Mouse (Mus musculus) c-Kit-positive CD71-positive TER-119-positive erythroid progenitor cells, embryonic 14.5 days (primary cell): ENCODE measurements around the gene Hk3.
A peak's percentile ranks its signal among the peaks of the same experiment; 100 is the strongest.

Experiments
- DNase-seq: peaks from one replicate; pipeline ENCODE4 v3.0.0-alpha.2; 2013; ENCODE audit warnings: low spot score

Hk3 gene

DNA sequence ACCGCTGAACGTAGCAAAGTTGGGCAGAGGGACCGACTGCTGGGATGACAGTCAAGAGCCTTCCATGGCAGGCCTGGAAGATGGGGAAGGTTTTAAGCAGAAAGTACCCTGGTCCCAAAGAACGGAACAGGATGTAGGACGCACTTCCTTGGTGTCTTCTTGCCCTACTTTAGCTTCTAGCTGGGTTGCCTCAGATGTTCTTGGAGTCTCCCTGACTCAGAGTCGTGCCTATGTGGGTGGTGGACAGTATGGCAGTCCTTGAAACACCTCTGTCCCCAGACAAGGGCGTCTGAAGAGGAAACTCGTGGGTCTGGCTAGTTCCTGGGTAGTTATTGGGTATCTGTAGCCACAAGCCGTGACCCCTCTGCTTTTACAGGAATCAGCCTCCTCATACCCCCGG lies 19.1 kb downstream of the Hk3 start:
- no peak for DNase-seq

DNA sequence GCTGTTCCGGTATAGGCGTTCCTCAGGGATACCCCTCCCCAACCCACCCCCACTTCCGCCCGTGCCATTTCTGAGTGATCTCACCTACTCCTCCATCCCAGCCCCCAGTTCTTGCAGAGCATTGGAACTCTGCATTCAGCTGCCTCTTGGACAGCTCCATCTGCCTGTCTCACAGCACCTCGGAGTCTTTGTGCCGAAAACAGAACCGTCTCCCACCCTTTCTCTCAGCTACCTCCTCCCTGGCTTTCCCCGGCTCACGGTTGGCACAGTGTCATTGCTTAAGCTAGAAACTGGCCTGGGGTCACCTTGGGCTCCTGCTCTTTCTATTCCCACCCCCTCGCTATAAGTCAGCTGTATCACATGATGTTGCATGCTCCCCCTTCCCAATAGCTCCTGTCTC lies 20.8 kb downstream of the Hk3 start:
- DNase-seq = no peak

DNA sequence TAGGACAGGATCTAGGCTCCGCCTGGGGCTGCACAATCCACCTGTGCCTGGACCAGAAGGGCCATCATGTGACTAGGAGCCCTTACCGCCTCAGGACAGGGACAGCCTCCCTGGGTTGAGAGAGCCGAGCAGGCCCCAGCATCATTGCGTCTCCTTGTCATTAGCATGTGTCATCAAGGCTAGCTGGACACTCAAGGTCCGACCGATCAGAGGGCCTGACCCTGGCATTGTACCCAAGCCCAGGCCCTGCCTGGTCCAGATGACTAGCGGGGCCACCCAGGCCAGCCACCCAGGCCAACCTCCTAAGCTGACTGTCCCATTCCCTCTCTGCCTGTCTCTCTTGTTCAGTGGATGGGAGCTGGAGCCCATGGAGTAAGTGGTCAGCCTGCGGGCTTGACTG lies 23.6 kb downstream of the Hk3 start:
- DNase-seq = no peak

DNA sequence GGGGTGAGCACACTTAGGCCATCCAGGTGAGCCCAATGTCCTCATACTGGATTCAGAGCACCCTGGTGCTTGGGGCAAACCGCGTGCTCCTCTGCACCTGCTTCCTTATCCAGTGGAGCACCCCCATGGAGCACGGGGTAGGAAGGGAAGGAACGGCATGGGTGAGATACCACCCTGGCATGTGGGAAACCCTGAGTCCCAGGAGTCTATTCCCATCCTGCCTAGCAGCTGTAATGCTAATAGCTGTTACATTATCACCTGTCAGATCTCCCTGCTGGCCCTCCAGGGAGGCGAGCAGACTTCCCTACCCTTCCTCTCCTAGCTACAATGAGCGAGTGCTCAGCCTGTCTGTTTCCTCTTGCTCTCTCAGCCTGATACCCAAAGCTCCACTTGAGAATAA lies 26.0 kb downstream of the Hk3 start:
- DNase-seq = no peak

DNA sequence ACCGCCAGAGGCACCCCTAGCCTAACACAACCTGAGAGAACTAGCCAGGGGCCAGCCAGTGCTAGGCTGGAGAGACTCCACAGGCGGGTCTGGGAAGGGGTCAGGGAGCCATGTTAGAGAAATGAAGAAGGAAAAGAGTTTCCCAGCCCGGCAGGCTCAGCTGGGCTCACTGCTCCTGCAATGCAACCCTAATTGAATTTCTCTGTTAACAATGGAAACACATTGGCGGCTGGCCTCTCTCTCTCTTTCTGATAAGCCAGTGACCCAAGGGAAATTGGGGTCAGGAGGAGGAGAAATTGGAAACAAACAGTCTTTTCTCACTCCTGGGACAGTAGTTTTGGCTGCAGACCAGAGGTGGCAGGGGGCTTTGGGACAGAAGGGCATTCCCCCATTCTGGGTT lies 26.6 kb downstream of the Hk3 start:
- DNase-seq = no peak

DNA sequence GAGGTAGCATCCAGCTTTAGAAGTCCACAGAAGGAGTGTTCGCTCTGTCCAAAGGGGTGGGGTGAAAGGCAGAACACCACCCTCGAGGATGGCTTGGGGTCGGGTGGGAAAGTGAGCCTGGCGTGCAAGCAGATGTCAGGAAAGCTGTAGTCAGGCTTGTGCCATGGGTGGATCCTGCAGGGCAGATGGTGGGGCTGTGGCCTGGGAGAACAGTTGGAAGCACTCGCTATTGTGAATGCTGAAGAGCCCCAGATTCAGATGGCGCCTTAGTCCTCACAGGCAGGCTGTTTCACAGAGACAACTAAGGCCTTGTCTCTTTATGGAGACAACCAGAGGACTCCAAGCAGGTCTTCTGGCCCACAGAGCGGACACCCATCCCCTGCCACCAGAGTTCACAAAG lies 29.0 kb downstream of the Hk3 start:
- no peak for DNase-seq

DNA sequence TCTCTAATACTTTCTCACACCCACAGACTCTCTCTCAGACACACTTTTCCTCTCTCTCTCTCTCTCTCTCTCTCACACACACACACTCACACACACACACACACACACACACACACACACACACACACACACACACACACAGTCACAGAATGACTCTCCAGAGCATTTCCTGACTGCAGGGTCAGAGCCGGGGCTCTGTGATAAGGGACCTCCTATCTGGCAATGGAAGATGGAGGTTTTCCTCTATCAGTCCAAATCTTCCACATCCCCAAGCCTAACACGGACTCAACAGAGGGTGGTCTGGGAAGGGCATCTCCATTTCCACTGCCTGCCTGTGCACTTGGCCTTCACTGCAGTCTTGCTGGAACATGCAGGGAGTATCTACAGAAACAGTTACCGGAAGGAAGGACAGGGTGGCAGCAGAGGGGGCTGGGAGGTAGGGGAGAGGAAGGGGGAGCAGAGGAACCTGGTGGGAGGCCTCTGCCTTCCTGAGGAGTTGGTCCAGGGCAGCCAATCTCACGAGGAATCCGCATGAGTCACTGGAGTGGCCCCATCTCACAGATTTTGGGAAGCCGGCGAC lies 32.9 kb downstream of the Hk3 start:
- no peak for DNase-seq

DNA sequence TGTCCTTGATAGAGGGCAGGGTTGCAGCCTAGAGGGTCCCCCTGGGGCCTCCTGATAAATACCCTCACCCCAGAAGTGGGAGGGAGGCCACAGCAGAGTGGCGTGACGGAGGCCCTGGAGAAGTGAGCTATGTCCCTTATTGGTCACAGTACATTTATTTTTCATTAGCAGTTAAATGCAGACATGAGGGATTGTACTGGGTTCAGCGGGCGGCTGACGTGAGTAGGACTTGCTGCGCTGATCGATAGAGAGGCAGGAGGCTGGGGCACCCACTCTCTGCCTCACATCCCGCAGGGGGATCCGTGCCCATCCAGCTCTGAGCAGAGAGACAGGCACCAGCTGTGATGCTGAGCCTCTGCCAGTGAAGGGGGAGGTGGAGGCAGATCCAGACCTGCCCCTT lies 33.8 kb downstream of the Hk3 start:
- no peak for DNase-seq

DNA sequence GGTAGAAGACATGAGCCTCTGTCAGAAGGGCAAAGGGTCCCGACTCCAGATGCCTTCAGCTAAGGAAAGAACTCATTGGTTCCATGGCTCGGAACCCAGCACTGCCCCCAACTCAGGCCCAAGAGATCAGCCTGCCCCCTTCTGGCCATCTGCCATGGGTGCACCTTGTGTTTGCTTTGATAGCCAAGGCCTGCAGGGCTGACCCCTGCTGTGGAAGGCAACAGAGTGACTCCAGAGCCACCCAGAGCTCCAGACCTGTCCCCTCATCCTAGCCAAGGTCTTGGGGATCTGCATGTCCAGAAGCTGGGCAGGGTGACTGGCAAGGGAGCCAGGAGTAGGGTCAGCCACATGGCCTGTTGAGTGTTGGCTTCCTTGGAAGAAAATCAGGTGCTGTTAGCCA lies 37.6 kb downstream of the Hk3 start:
- no peak for DNase-seq

DNA sequence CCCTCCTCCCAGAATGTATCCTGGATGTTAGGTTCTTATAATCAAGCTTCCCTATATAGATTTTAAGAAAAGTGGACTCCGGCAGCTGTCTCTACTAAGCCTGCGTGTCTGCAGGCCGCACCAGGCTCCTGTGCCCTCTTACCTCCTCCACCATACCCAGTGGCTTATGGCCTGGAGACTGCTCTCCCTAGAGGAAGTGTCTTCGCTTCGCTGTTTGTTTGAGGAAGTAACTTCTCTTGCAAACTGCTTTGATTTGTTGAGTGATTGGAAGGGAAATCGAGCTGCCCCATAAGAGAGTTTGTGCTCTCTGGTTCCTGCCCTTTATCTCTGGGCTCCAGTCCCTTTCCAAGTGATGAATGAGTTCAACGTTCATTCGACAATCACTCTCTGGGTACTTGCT lies 38.2 kb downstream of the Hk3 start:
- DNase-seq = no peak

DNA sequence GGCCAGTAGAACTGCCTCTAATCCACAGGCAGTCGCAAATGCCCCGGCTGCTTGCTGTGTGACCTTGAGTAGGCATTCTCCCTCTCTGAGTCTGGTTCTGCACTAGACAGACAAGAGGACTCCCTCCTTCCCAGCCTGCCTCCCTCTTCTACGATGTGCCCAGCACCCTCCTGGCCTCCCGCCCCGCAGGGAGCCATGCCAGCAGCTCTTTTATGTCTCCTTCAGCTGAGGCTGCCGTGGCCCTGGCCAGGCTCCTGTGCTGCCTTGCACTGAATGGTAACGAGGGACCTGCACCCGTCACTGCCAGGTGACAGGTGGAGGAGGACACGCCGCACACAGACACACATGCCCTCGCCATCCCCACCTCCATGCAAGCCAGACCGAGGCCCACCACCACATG lies 40.2 kb downstream of the Hk3 start:
- DNase-seq = no peak

DNA sequence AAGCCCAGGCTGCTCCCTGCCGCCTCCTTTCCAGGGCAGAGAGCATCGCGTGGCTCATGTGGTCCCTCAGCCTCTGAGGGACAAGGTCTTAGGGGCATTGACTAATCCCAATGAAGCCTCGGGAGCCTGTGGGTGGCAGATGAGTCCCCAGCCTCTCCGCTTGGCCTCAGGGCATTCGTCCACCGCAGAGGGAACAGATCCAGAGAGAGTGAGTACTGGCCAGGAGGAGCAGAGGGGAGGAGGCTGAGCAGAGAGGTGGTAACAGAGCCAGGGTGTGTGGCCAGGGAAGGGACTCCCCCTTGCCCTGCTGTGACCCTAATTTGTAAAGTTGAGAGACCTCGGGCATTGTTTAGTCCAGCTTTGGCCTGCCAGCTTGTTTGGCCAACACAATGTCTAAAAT lies 42.4 kb downstream of the Hk3 start:
- no peak for DNase-seq

DNA sequence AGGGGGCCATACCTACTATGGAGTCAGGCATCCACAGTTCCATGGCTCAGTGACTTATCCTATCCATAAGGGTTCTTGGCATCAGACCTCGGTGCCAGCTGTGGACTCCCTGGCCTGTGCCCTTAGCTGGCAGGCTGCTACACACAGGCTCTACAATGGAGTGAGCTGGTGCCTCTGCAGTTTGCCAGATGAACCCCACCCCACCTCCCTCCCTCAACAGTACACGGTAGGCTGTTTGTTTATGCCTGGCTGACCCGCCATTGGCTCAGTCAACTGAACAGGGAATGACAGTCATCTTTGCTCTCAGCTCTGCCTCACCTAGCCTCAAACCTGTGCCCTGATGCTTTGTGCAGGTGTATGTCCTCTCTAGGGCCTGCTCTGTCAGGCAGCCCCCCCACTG lies 45.6 kb downstream of the Hk3 start:
- DNase-seq = no peak

DNA sequence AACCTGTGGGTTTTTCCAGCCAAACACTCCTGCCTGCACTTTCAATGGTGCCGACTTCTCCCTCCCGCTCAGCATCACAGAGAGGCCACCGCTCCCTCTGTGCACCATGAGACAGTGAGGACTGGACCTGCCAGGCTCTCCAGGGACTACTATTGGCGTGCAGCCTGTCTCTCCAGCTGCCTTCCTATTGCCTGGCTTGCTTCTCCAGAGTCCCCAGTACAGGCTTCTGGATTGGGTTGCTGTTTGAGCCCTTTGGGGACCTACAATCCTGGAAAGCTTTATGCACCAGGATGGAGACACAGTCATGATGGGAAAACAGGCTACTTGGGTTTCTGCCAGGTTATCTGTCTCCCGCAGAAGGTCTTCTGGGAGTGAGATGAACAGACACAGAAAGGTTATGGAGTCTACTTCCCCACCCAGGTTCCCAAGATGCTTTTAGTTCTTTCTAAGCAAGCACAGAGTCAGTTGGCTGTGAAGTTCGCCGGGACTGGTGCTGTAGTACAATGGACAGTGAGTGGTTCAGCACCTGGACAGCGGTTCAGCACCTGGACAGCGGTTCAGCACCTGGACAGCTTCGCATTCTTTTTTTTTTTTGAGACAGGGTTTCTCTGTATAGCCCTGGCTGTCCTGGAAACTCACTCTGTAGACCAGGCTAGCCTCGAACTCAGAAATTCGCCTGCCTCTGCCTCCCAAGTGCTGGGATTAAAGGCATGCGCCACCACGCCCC lies 50.5 kb downstream of the Hk3 start:
- peak; percentile 15 for DNase-seq

DNA sequence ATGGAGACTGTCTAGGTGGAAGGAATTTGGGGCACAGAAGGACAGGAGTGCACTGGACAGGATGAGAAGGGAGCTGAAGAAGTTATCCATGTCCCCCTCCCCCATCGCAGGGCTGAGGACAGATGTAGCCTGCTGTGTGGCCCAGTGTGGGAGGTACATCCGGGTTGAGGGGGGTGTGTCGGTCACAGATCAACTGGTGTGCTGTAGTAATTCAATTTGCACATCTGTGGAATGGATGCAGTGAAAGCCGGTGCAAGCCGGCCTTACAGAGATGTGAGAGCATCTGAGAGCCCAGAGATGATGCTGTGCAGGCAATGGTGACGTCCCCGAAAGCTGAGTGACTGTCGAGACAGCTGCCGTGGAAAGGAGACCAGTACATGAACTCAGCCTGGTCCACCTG lies 51.7 kb downstream of the Hk3 start:
- no peak for DNase-seq

DNA sequence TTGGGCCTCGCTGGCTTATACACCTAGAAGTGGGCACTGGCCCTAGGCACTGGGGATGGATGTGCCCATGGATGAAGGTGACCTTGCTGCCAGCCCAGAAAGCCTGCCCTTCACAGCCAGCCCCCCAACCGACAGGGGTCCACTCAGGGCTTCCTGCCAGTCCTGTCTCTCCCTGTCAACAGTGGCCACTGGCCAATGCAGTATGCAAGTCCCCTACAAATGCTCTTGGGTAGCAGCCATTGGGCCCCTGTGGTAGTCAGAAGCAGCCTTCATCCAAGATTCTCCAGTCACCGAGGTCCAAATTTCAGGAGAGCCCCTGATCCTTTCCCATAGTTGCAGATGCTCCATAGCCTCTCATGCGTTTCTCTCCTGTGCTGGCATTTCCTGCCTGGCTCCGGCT lies 52.5 kb downstream of the Hk3 start:
- DNase-seq = no peak

DNA sequence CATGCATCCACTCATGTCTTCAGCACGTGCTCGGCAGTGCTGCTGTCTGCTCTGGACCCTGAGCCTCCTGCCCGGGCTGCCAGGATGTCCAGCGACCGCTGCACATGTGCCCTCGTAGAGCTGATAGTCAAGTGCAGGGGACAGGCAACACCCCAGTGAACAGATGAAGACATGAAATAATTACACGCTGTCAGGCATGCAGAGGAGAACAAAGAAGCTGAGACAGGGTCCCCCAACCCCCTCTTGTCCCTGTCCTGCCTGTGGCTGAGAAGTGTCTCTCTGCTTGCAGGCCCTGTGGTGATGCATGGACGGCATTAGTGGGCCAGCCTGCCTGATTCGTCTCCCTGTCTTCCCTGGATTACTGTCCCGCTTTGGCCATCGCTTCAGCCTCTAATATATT lies 53.7 kb downstream of the Hk3 start:
- DNase-seq = no peak

DNA sequence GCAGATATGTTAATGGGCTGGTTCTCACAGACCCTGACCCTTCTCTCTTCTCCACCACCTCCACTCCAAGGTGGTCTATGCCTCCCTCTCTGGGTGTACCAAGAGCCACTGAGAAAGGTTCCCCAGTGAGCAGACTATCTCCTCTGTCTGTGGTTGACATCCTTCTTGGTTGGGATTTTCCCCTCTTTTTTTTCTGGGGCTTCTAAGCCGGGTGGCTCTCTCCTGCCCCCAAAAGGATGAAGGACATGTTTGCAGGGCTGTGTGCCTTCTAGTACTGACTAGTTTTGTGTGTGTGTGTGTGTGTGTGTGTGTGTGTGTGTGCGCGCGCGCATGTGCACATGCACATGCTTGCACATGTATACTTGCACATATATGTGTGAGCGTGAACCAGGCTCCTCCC lies 55.9 kb downstream of the Hk3 start:
- DNase-seq = no peak

DNA sequence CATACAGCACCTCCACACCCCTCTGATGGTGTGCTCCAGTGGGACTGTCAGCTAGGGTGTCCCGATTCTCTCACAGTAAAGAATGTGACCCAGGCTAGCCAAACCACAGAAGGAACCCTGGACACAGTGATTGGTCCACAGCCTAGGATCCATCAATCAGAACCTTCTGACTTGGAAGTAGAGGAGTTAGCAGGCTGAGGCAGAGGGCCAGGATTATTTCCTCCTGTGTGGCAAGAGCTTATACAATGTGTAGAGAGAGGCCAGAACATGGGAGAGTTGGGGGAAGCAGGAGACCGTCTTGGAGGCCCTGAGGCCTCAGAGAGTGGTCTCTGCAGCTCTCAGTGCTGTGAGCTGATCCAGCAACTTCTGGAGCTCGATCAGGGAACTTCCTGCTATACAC lies 60.7 kb downstream of the Hk3 start:
- no peak for DNase-seq

DNA sequence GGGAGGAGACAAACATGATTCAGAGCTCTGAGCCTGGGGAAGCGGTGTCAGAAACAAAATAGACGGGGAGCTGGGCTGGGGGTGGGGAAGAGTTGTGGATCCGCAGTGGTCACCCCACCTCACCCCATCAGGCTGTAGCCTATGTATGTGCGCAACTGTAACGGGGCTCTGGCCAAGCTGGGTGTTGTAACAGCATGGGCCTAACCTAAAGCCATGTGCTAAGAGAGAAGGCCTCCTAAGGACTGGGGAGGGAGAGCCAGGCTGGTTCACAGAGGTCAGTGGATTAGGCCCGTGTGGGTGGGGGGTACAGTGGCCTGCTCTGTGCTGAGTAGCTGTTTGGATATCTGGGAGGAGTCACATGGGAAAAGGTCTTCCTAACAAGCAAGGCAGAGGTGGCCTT lies 61.3 kb downstream of the Hk3 start:
- DNase-seq = no peak

DNA sequence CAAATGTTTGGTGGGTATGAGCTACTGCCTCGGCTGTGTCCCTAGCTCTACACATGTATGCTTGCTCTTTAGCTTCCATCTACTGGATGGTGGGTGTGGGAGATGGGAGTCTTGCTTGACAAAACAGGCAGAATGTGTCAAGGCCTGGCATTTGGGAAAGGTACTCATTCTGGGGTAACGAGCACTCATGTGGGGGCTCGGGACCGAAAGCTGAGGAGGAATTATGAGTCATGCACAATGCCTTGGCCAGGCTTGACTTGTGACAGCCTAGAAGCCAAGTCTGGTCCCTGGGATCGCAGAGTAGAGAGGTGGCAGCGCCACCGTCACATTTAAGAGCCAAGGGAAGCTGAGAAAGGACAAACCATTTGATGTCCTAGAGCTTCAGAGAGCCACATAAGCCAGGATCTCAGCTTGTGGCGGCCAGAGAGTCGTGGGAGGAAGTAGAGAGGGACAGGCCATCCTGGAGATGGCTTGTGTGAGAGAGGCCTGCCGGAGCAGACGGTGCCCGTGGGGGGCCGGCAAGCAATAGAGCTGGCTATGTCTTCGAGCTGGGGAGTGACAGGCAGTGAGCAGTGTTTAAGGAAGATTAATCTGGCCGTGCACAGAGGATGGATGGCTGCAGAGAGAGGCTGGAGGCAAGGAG lies 62.0 kb downstream of the Hk3 start:
- no peak for DNase-seq

DNA sequence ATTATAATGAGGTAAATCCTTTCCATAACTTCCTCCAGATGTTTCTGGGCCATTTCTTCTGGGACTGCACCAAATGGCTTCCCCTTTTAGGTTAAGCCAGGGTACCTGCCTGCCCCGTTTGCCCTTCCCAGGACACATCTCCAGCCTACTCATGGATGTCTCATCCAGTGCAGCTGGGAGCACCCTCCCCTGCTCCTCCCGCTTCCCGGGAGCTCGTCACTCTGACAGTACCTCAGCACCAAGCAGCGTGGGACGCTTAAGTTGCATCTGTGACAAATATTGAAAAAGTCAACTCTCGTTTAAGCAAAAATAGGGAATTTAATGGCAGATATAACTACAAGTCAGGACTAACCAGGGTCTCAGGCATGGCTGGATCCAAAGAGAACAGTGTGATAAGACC lies 63.9 kb downstream of the Hk3 start:
- DNase-seq = no peak
